Mouse (Mus musculus): ENCODE measurements around the gene Nek6.

Nek6 gene

GRCm38 (mm10) chr2:38541101-38541500, 29.7 kb downstream of the Nek6 start:
- DNase-seq, result no peak

- no peak for DNase-seq
Observed at GRCm38 (mm10) chr2:38541570-38541969, 30.1 kb downstream of the Nek6 start.

- no peak for DNase-seq
Observed at GRCm38 (mm10) chr2:38542366-38542765, 30.9 kb downstream of the Nek6 start.

- DNase-seq, result no peak
Observed at GRCm38 (mm10) chr2:38543158-38543557, 31.7 kb downstream of the Nek6 start.

- no peak for DNase-seq
Observed at GRCm38 (mm10) chr2:38544341-38544740, 32.9 kb downstream of the Nek6 start.

- DNase-seq, result no peak
Observed at GRCm38 (mm10) chr2:38544982-38545381, 33.5 kb downstream of the Nek6 start.

- DNase-seq, result no peak
Observed at GRCm38 (mm10) chr2:38545706-38546105, 34.3 kb downstream of the Nek6 start.

GRCm38 (mm10) chr2:38546222-38546621, 34.8 kb downstream of the Nek6 start:
- peak; percentile 75 to 80 for DNase-seq

GRCm38 (mm10) chr2:38546748-38547147, 35.3 kb downstream of the Nek6 start:
- DNase-seq, result no peak

- no peak for DNase-seq
Observed at GRCm38 (mm10) chr2:38547793-38548517, 36.5 kb downstream of the Nek6 start.

GRCm38 (mm10) chr2:38552004-38552443, 40.6 kb downstream of the Nek6 start:
- no peak for DNase-seq

GRCm38 (mm10) chr2:38554226-38554995, 43.0 kb downstream of the Nek6 start:
- no peak for DNase-seq

- peak in 1 of 2 experiments; percentile 52 for DNase-seq
Observed at GRCm38 (mm10) chr2:38555659-38556058, 44.2 kb downstream of the Nek6 start.

GRCm38 (mm10) chr2:38556721-38557120, 45.3 kb downstream of the Nek6 start:
- DNase-seq, result no peak

- no peak for DNase-seq
Observed at GRCm38 (mm10) chr2:38560296-38561227, 49.1 kb downstream of the Nek6 start.

- DNase-seq, result no peak
Observed at GRCm38 (mm10) chr2:38562596-38562995, 51.2 kb downstream of the Nek6 start.

- DNase-seq, result no peak
Observed at GRCm38 (mm10) chr2:38571971-38572601, 60.6 kb downstream of the Nek6 start.

- DNase-seq, result peak in 1 of 2 experiments; percentile 15
Observed at GRCm38 (mm10) chr2:38574697-38575096, 63.3 kb downstream of the Nek6 start.

GRCm38 (mm10) chr2:38578602-38579521, 67.4 kb downstream of the Nek6 start:
- DNase-seq, result peak in 1 of 2 experiments; percentile 46

- no peak for DNase-seq
Observed at GRCm38 (mm10) chr2:38579528-38579927, 68.1 kb downstream of the Nek6 start.

- no peak for DNase-seq
Observed at GRCm38 (mm10) chr2:38583982-38584381, 72.5 kb downstream of the Nek6 start.

All from lung, adult 18-20 months (tissue).